Mouse (Mus musculus): ENCODE measurements around the gene Oxsm.

The Oxsm gene

DNA sequence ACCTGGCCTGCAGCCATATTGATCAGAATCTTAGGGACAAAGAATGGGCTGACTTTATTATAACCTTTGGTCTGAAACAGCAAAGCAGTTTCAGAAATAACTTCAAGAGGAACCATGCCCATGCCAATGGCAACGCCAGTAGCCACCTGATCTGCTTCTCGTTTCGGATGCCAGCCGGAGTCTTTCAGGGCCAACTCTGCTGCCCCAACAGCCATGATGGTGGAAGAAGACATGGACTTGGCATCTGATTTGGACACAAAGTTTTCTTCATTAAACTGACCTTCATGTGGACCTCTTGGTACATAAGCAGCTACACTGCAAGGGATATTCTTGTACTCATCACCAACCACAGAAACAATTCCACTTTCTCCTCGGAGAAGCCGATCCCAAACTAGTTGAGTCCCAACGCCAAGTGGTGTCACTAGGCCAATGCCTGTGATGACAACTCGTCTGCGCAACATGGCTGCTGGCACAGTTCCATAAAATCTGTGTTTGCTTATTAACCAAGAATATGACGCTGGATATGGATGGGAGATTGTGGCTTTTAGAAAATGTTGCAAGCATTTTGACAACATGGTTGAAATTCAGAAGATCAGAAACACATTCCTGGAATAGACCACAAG lies 7.3 kb downstream of the Oxsm start:
- no peak for DNase-seq (ENCODE audit: low read depth, low spot score)

DNA sequence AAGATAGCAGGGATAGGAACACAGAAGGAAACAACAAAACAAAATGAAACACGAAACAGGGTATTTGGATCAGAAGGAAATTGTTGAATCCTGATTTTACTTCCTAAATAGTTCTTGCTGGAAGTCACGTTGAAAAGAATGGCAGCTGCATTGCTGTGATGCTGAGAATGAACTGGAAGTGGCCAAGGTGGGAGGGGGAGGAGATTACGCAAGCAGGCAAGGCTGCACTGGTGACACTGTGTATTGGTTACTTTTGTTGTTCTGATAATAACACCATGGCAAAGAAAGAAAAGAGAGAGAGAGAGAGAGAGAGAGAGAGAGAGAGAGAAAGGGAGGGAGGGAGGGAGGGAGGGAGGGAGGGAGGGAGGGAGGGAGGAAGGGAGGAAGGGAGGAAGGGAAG lies 13.1 kb downstream of the Oxsm start:
- no peak for DNase-seq (ENCODE audit: low read depth, low spot score)

DNA sequence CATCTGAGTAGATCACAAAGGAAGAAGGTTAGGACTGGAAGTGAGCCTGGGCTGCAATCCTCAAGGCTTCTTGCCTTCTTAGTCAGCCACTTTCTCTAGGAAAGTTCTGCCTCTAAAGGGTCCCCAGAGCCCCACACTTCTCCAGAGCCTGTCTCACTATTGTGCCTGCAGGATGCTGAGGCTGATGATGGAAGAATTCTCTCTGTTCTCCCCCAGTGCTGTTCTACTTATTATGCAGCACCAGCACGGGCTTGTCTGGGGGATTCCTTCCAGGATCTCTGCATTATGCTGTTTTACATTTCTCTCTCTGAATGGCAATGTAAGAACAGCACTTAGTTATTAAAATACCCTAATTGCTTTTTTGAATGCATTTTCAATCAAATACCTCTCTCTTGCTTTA lies 16.1 kb downstream of the Oxsm start:
- no peak for DNase-seq (ENCODE audit: low read depth, low spot score)

DNA sequence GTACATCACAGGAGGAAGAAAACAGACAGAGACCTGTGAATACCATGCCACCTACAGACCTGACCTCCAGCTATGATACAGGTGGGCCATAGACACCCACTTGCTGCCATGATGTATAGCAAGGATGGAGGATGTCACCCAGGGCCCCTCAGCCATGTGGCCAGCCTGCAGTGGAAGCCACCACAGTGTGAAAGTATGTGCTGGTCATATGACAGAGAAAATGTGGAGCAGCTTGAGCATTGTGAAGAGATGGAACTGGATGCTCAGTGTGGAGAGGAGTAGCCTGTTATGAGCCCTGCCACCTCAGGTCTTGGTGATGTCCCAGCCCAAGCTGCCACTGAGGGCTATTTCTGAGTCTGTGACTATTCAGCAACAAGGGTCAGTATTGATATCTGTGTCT lies 19.0 kb downstream of the Oxsm start:
- no peak for DNase-seq (ENCODE audit: low read depth, low spot score)

- no peak for DNase-seq (ENCODE audit: low read depth, low spot score)
Observed at GRCm38 (mm10) chr14:16229395-16229794, 20.2 kb downstream of the Oxsm start.

DNA sequence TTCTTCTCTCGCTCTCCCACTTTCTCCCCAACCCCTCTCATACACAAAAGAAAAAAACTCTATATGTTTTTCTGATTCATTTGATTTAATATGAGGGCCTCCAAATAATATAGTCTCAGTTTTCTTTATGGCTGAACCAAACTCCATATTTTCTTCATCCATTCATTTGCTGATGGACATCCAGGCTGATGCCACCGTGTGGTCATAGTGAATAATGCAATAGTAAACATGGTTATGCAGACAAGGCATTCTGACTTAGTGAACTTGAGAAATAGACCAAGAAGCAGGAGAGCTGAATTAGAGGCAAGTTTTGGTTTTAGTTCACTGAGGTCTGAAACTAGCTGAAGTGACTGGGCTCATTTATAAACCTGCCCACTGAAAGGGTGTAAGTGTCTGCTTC lies 30.6 kb downstream of the Oxsm start:
- DNase-seq (ENCODE audit: low read depth, low spot score) = no peak

DNA sequence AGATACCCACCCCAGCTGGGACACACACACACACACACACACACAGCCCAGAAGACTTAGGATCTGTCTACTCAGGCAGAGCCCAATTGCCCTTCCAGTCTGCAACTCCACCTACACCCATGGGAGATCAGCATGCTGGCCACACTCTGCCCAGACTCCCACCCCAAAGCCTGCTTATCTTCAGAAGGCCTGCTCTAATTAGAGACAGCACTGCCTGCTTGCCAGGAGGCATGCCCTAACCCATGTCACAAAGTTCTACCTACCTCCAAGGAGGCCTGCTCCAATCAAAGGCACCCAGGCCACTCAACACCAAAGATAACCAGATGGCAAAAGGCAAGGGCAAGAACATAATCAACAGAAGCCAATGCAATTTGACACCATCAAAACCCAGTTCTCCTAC lies 41.9 kb downstream of the Oxsm start:
- DNase-seq (ENCODE audit: low read depth, low spot score) = no peak

- DNase-seq (ENCODE audit: low read depth, low spot score) = no peak
Observed at GRCm38 (mm10) chr14:16201673-16202072, 47.9 kb downstream of the Oxsm start.

GRCm38 (mm10) chr14:16200969-16201638 lies 48.5 kb downstream of the Oxsm start:
- no peak for DNase-seq (ENCODE audit: low read depth, low spot score)

- no peak for DNase-seq (ENCODE audit: low read depth, low spot score)
Observed at GRCm38 (mm10) chr14:16200220-16200912, 49.2 kb downstream of the Oxsm start.

GRCm38 (mm10) chr14:16196518-16196917 lies 53.1 kb downstream of the Oxsm start:
- no peak for DNase-seq (ENCODE audit: low read depth, low spot score)

- DNase-seq (ENCODE audit: low read depth, low spot score) = no peak
Observed at GRCm38 (mm10) chr14:16195486-16195885, 54.1 kb downstream of the Oxsm start.

DNA sequence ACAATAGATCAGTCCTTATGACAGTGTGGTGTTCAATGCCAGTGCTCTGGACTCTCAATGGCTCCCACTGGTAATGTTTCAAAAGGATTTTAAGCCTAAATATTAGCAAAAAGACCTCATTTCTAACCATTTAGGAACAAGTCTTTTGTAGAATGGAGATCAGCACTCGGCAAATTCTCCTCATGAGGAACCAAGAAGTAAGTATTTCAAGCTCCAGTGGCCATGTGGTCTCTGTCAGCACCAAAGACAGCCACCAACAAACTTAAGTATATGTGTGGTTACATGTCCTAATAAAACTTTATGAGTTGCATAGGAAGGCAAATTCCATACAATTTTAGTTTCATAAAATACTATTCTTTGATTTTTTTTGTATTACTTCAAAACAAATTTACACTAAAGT lies 55.5 kb downstream of the Oxsm start:
- DNase-seq (ENCODE audit: low read depth, low spot score) = no peak

GRCm38 (mm10) chr14:16189142-16189541 lies 60.5 kb downstream of the Oxsm start:
- no peak for DNase-seq (ENCODE audit: low read depth, low spot score)
